Mouse (Mus musculus) bone marrow, adult 2 months (tissue): ENCODE results near the gene Ogdh. TPM values are rescaled to one million over a fixed set of nuclear protein-coding genes. Genes with fewer than 3 reads are reported as not detected.
A peak's percentile ranks its signal among the peaks of the same experiment; 100 is the strongest.

Source experiments
- H3K27ac ChIP-seq: fragments of 200-500 bp; 2 replicates; pipeline ENCODE4 v1.5.1; 2012; ENCODE audit warnings: low read depth, mild to moderate bottlenecking, control low read depth, inconsistent platforms, low read length; ENCODE audit not compliant: control insufficient read depth, poor library complexity, insufficient read depth
- H3K4me1 ChIP-seq: fragments of 200-500 bp; 2 replicates; pipeline ENCODE4 v1.6.1; 2011; ENCODE audit warnings: low read length; ENCODE audit not compliant: control insufficient read depth, insufficient read depth
- H3K4me3 ChIP-seq: fragments of 200-500 bp; replicated peaks from 2 replicates; pipeline ENCODE3; 2011; ENCODE audit warnings: mild to moderate bottlenecking, low read depth, low read length, control low read depth; ENCODE audit not compliant: control insufficient read depth
- CTCF ChIP-seq: fragments of 200-500 bp; IDR thresholded peaks from 2 replicates; pipeline ENCODE4 v1.5.1; 2011; ENCODE audit warnings: low read length, control low read depth; ENCODE audit not compliant: control insufficient read depth, insufficient read depth
- POLR2A ChIP-seq: fragments of 200-500 bp; IDR thresholded peaks from 2 replicates; pipeline ENCODE4 v1.6.1; 2011; ENCODE audit warnings: low read depth, mild to moderate bottlenecking, control low read depth, low read length, borderline replicate concordance; ENCODE audit not compliant: control insufficient read depth
- WGBS: fragments of 180-500 bp; shearing (Covaris S2); methylation state at CpG from one replicate; pipeline ENCODE4 v1.1.7; 2018; 5-methylcytosine and 5-hydroxymethylcytosine counted together
- polyA plus RNA-seq: library from polyadenylated mRNA; stranded (reverse); fragments of >200 nt; gene quantifications from 2 replicates; pipeline ENCODE4 v1.2.4, GENCODE M21; 2011; ENCODE audit warnings: low replicate concordance; ENCODE audit not compliant: missing spikeins, insufficient read depth, insufficient read length

The Ogdh gene
- polyA plus RNA-seq, 1 experiment: 54.8 TPM

- TF ChIP-seq POLR2A (no peak), CTCF (no peak)
Observed at GRCm38 (mm10) chr11:6388126-6388725, 96.8 kb downstream of the Ogdh start.

GRCm38 (mm10) chr11:6388726-6389413 is 97.4 kb downstream of the Ogdh start, which contains the start of gene Zmiz2:
TSS of gene Zmiz2 (plus strand) at chr11:6389074.
- peak within 1 kb of the TSS; percentile 99 for H3K27ac ChIP-seq
- peaks cover 9% of the 10 kb centered on the region; the same call in 1 of the 2 replicates for H3K4me1 ChIP-seq
- 4% methylated on average over 60 of the region's 60 CpGs for WGBS
- H3K4me3 ChIP-seq: peak within 1 kb of the TSS; percentile 89
- TF ChIP-seq CTCF (no peak), POLR2A (peak; percentile 78; the same call in 1 of the 2 replicates)

More at GRCm38 (mm10) chr11:6388126-6388725, 96.8 kb downstream of the Ogdh start:
- H3K4me1 ChIP-seq: peaks cover 9% of the 10 kb centered on the region; the same call in 1 of the 2 replicates
- peak overlapping the region; percentile 91 for H3K27ac ChIP-seq
- H3K4me3 ChIP-seq: no peak overlapping the region
- 85% methylated on average over 6 of the region's 6 CpGs for WGBS

- TF ChIP-seq POLR2A (no peak), CTCF (no peak)
- Histone ChIP-seq H3K27ac (peak overlapping the region; percentile 99; the same call in 1 of the 2 replicates), H3K4me1 (peaks cover 9% of the 10 kb centered on the region; the same call in 1 of the 2 replicates), H3K4me3 (peak overlapping the region; percentile 89)
- under 1% methylated on average over 32 of the region's 43 CpGs for WGBS
Observed at GRCm38 (mm10) chr11:6389483-6389921, 98.1 kb downstream of the Ogdh start.

- H3K27ac ChIP-seq: no peak overlapping the region
Observed at GRCm38 (mm10) chr11:6390376-6391053, 99.1 kb downstream of the Ogdh start.

GRCm38 (mm10) chr11:6391516-6392276 is 100.3 kb downstream of the Ogdh start:
- Histone ChIP-seq H3K27ac (peak overlapping the region; percentile 71), H3K4me1 (peaks cover 9% of the 10 kb centered on the region; the same call in 1 of the 2 replicates), H3K4me3 (peak overlapping the region; percentile 1)
- 39% methylated on average over 8 of the region's 8 CpGs for WGBS
- TF ChIP-seq POLR2A: no peak
- TF ChIP-seq CTCF: no peak

More at GRCm38 (mm10) chr11:6390376-6391053, 99.1 kb downstream of the Ogdh start:
- peaks cover 9% of the 10 kb centered on the region; the same call in 1 of the 2 replicates for H3K4me1 ChIP-seq
- peak overlapping the region; percentile 40 for H3K4me3 ChIP-seq
- TF ChIP-seq POLR2A (no peak), CTCF (no peak)
- 71% methylated on average over 8 of the region's 8 CpGs for whole genome bisulfite sequencing

GRCm38 (mm10) chr11:6392857-6393256 is 101.4 kb downstream of the Ogdh start:
- H3K4me1 ChIP-seq: peaks cover 9% of the 10 kb centered on the region; the same call in 1 of the 2 replicates
- H3K27ac ChIP-seq: no peak overlapping the region
- 29% methylated on average over 6 of the region's 6 CpGs for WGBS
- no peak overlapping the region for H3K4me3 ChIP-seq
- no peak for TF ChIP-seq CTCF
- TF ChIP-seq POLR2A: no peak

GRCm38 (mm10) chr11:6393866-6394265 is 102.4 kb downstream of the Ogdh start:
- H3K4me1 ChIP-seq: peaks cover 9% of the 10 kb centered on the region; the same call in 1 of the 2 replicates
- WGBS: 67% methylated on average over 1 of the region's 1 CpGs
- H3K27ac ChIP-seq: no peak overlapping the region
- H3K4me3 ChIP-seq: no peak overlapping the region
- no peak for TF ChIP-seq POLR2A
- no peak for TF ChIP-seq CTCF

GRCm38 (mm10) chr11:6395565-6395964 is 104.1 kb downstream of the Ogdh start:
- Histone ChIP-seq H3K4me1 (peaks cover 6% of the 10 kb centered on the region; the same call in 1 of the 2 replicates), H3K4me3 (no peak overlapping the region), H3K27ac (no peak overlapping the region)
- TF ChIP-seq CTCF: no peak
- TF ChIP-seq POLR2A: no peak
- 79% methylated on average over 5 of the region's 5 CpGs for WGBS
